Mouse (Mus musculus) midbrain, embryonic 14.5 days (tissue): ENCODE measurements around the gene Tnk2. TPM values are rescaled to one million over a fixed set of nuclear protein-coding genes. Genes with fewer than 3 reads are reported as not detected.

Experiments
- ATAC-seq: fragments of 200-750 bp; cut with Nextera tagmentation; 2 replicates; pipeline ENCODE4 v1.8.0; 2017; ENCODE audit warnings: moderate number of reproducible peaks, moderate library complexity; ENCODE audit not compliant: low FRiP score, low TSS enrichment
- DNase-seq: peaks from one replicate; pipeline ENCODE4 v3.0.0-alpha.2; 2015
- H3K27ac ChIP-seq: fragments of 300-500 bp; sonication (generic); replicated peaks from 2 replicates; pipeline ENCODE4 v1.5.1; 2014; ENCODE audit warnings: mild to moderate bottlenecking, low read depth, low read length, moderate library complexity
- H3K27me3 ChIP-seq: fragments of 300-500 bp; sonication (generic); 2 replicates; pipeline ENCODE4 v1.6.1; 2014; ENCODE audit warnings: low read length, control low read depth, mixed read lengths; ENCODE audit not compliant: control insufficient read depth, insufficient read depth
- H3K36me3 ChIP-seq: fragments of 300-500 bp; sonication (generic); 2 replicates; pipeline ENCODE4 v1.6.1; 2014; ENCODE audit warnings: low read length, control low read depth; ENCODE audit not compliant: control insufficient read depth, insufficient read depth
- H3K4me1 ChIP-seq: fragments of 300-500 bp; sonication (generic); 2 replicates; pipeline ENCODE4 v1.6.1; 2014; ENCODE audit warnings: mild to moderate bottlenecking, antibody characterized with exemption, low read length, control low read depth; ENCODE audit not compliant: control insufficient read depth, insufficient read depth
- H3K4me2 ChIP-seq: fragments of 300-500 bp; sonication (generic); 2 replicates; pipeline ENCODE4 v1.6.1; 2014; ENCODE audit warnings: mild to moderate bottlenecking, low read length, moderate library complexity
- H3K4me3 ChIP-seq: fragments of 300-500 bp; sonication (generic); replicated peaks from 2 replicates; pipeline ENCODE4 v1.5.1; 2014; ENCODE audit warnings: low read depth, low read length
- H3K9ac ChIP-seq: fragments of 300-500 bp; sonication (generic); replicated peaks from 2 replicates; pipeline ENCODE4 v1.6.1; 2014; ENCODE audit warnings: mild to moderate bottlenecking, low read length, moderate library complexity
- H3K9me3 ChIP-seq: fragments of 300-500 bp; sonication (generic); 2 replicates; pipeline ENCODE4 v1.6.1; 2016; ENCODE audit warnings: low read length, control low read depth, mixed read lengths; ENCODE audit not compliant: control insufficient read depth
- WGBS: fragments of 180-500 bp; shearing (Covaris S2); extraction: QIAGEN DNeasy Blood & Tissue Kit; methylation state at CpG from one replicate; pipeline ENCODE4 v1.1.7; 2014; 5-methylcytosine and 5-hydroxymethylcytosine counted together
- polyA plus RNA-seq: library from polyadenylated mRNA; unstranded; fragments of >200 nt; fragmentation: Nextera tagmentation; extraction: Ambion mirVana; gene quantifications from 2 replicates; pipeline ENCODE4 v1.2.1, GENCODE M21; 2014

Gene Tnk2
- polyA plus RNA-seq, 1 experiment from 2014 or later: 17.6 TPM

DNA sequence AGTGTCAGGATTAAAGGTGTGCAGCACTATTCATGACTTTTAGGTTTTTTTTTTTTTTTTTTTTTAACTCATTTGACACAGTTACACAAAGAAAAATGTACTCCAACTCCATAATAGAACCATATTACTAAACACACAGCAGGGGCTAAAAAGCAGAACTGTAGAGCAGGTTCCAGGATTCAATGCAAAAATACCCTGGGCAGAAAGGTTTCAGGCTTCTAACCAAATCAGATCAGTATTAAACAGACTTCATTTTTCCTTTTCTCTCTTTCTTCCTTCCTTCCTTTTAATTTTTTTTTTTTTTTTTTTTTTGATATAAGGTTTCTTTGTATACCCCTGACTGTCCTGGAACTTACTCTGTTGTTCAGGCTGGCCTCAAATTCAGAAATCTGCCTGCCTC is 6.8 kb downstream of the Tnk2 start:
- H3K4me2 ChIP-seq: no peak overlapping the region
- H3K36me3 ChIP-seq: no peaks in the 10 kb centered on the region
- H3K4me1 ChIP-seq: peaks cover 11% of the 10 kb centered on the region
- H3K27me3 ChIP-seq: no peaks in the 10 kb centered on the region
- ATAC-seq: no peak
- no peak overlapping the region for H3K27ac ChIP-seq
- no peak overlapping the region for H3K4me3 ChIP-seq
- no peak for DNase-seq
- H3K9ac ChIP-seq: no peak overlapping the region
- H3K9me3 ChIP-seq: no peaks in the 10 kb centered on the region

DNA sequence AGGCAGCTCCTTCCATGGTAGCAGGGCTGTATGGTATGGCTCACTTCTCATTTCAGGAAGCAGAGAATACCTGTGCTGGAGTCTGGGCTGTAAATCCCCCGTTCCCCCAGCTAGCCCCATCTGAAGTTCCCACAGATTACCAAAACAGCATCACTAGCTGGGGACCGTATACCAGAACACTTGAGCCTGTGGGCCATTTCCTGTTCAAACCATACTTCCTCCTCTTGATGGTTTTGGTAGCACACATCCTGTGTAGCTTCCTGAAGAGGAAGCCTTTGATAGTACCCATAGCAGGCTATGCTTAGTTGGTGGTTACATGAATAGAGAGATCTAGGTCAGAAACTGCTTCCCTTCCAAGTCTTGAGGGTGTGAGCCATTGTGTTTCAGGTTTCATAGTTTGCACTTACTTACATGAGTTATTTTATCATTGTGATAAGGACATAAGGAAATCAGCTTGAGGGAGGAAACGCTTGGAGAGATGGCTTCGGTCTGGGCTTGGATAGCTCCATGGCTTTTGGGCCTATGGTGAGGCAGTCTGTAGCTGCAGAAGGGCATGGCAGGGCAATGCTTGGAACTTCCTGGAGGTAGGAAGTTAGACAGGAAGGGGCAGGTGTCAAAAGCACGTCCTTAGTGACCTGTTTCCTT is 7.4 kb downstream of the Tnk2 start:
- H3K36me3 ChIP-seq: no peaks in the 10 kb centered on the region
- WGBS: 92% methylated on average over 5 of the region's 5 CpGs
- ATAC-seq (no peak), DNase-seq (no peak)
- H3K4me3 ChIP-seq: no peak overlapping the region
- no peak overlapping the region for H3K4me2 ChIP-seq
- H3K9me3 ChIP-seq: no peaks in the 10 kb centered on the region
- no peaks in the 10 kb centered on the region for H3K27me3 ChIP-seq
- no peak overlapping the region for H3K27ac ChIP-seq
- H3K9ac ChIP-seq: no peak overlapping the region
- H3K4me1 ChIP-seq: peaks cover 5% of the 10 kb centered on the region

DNA sequence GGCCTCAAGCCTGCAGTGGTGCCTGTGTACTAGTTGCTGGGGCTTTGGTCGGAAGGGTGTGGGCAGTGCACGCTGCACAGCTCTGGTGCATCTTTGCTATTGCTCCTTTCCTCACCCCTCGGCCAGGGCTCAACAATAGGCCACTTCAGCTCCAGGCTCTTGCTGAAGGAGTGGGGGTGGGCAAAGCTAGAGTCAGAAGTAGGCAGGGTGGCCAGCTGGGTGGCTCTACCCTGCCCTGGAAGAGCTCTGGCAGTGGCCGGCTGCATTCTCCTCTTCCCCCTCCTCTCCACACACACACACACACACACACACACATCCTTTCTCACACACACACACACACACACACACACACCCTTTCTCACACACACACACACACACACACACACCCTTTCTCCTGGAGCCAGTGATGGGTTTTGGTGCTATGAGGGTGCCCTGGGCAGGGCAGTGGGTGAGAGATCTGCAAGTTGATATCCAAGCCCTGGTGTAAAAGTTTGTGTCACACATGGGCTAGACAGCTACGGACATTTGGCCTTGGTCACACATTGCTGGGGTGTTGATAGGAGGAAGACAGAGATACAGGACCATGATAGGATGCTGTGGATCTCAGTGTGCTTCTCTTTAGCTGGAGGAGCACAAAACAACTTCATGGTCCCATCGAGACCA is 10.5 kb downstream of the Tnk2 start:
- Histone ChIP-seq H3K9me3 (no peaks in the 10 kb centered on the region), H3K36me3 (no peaks in the 10 kb centered on the region), H3K4me1 (peaks cover 9% of the 10 kb centered on the region; the same call in 1 of the 2 replicates), H3K9ac (no peak overlapping the region), H3K27me3 (no peaks in the 10 kb centered on the region), H3K4me2 (no peak overlapping the region), H3K27ac (no peak overlapping the region), H3K4me3 (no peak overlapping the region)
- DNase-seq (no peak), ATAC-seq (no peak)
- whole genome bisulfite sequencing: 85% methylated on average over 6 of the region's 6 CpGs

DNA sequence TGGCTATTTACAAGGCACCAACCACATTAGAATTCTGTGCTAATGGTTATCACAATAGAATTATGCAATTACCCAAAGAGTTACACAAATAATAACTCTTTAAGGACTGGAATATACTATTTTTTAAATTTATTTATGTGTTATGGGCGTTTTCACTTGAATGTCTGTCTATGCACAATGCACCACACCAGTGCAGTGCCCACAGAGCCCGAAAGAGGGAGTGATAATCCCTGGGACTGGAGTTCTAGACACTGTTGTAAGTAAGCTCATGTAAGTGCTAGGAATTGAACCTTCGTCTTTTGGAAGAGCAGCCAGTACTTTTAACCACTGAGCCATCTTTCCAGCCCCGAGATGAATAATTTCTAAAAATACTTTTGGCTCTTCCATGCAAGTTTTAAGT is 11.9 kb downstream of the Tnk2 start:
- 92% methylated on average over 4 of the region's 4 CpGs for WGBS
- no peak for DNase-seq

DNA sequence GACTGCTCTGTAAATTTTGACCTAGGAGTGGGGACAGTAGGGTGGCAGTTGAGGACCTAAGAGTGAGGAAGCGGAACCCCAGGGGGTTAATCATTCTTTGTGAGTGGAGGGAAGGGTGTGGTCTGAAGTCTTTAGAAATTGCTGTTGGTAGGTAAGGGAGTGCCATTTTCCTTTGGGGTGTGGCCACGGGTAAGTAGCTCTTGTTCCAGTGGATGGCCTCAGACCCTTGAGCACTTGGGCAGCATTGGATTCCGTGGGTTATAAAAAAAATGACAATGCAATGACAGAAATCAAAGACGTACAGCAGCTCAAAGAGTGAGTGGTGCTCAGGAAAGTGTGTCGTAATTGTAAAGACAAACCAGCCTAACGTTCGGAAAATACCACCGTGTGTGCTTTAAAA is 12.6 kb downstream of the Tnk2 start:
- H3K9me3 ChIP-seq: no peaks in the 10 kb centered on the region
- no peak overlapping the region for H3K4me2 ChIP-seq
- H3K27me3 ChIP-seq: no peaks in the 10 kb centered on the region
- ATAC-seq: no peak
- H3K36me3 ChIP-seq: no peaks in the 10 kb centered on the region
- no peak overlapping the region for H3K4me3 ChIP-seq
- H3K4me1 ChIP-seq: peaks cover 26% of the 10 kb centered on the region
- H3K27ac ChIP-seq: no peak overlapping the region
- no peak overlapping the region for H3K9ac ChIP-seq
- no peak for DNase-seq
- 87% methylated on average over 8 of the region's 8 CpGs for WGBS

More for the DNA sequence above, 11.9 kb downstream of the Tnk2 start:
- H3K4me2 ChIP-seq: no peak overlapping the region
- H3K4me1 ChIP-seq: peaks cover 18% of the 10 kb centered on the region
- no peaks in the 10 kb centered on the region for H3K9me3 ChIP-seq
- no peaks in the 10 kb centered on the region for H3K27me3 ChIP-seq
- H3K36me3 ChIP-seq: no peaks in the 10 kb centered on the region
- no peak overlapping the region for H3K4me3 ChIP-seq
- no peak overlapping the region for H3K9ac ChIP-seq
- ATAC-seq: no peak
- no peak overlapping the region for H3K27ac ChIP-seq

DNA sequence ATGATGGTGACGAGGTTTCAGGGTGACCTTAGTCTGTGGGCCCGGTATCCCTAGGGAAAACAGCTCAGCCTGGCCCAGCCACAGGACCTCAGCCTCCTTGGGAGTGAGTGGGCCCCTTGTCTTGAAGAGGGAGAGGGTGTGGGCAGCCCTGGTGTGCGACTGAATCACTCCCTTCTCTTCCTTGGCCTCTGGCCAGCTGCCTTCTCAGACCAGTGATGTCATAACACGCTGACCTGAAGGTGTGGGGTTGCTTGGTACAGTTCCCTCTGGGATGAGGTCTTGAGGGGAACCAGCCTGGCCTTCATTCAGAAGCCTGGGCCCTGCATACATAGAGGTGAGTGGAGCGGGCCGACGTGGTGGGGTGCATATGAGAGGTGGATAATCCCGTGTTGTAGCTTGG is 13.1 kb downstream of the Tnk2 start:
- Histone ChIP-seq H3K27me3 (no peaks in the 10 kb centered on the region), H3K4me1 (peaks cover 31% of the 10 kb centered on the region), H3K4me2 (no peak overlapping the region), H3K9me3 (no peaks in the 10 kb centered on the region), H3K36me3 (no peaks in the 10 kb centered on the region), H3K9ac (no peak overlapping the region), H3K27ac (no peak overlapping the region), H3K4me3 (no peak overlapping the region)
- no peak for ATAC-seq
- 85% methylated on average over 8 of the region's 8 CpGs for WGBS
- no peak for DNase-seq

DNA sequence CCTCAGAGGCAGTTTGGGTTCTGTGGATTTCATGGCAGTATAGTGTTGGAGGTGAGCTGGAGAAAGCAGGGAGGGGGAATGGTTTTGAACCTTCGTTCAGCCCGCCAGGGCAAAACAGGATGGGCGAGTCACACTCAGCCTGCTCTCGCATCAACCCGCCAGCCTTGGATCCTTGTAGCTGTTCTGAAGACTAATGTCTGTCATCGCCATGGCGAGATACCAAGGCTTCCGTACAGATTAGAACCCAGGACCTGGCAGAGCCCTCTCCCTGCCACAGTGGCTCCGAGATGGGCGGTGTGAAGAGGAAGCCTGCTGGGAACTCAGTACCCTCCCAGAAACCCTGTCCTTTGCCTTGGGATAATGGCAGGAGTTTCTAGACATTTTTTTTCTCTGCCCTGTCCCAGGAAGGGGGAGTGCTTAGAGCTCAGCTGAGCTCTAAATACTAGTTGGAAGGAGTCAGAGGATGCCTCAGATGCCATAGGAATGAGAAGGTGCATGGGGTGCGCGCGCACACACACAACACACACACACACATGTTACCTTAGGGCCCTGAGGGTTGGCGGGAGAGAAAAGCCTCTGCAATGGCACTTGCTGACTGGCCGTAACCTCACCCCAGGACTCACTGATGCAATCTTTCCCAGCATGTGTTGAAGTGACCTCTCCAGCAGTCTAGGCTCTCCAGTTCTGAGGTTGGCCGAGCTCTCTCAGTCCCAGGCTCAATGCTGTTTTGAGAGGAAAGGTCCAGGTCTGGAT is 14.0 kb downstream of the Tnk2 start:
- DNase-seq (no peak), ATAC-seq (no peak)
- Histone ChIP-seq H3K4me3 (no peak overlapping the region), H3K4me2 (no peak overlapping the region; the same call in 1 of the 2 replicates), H3K4me1 (peaks cover 40% of the 10 kb centered on the region), H3K9me3 (no peaks in the 10 kb centered on the region), H3K27me3 (no peaks in the 10 kb centered on the region), H3K9ac (no peak overlapping the region), H3K36me3 (no peaks in the 10 kb centered on the region), H3K27ac (no peak overlapping the region)
- 91% methylated on average over 16 of the region's 16 CpGs for WGBS

DNA sequence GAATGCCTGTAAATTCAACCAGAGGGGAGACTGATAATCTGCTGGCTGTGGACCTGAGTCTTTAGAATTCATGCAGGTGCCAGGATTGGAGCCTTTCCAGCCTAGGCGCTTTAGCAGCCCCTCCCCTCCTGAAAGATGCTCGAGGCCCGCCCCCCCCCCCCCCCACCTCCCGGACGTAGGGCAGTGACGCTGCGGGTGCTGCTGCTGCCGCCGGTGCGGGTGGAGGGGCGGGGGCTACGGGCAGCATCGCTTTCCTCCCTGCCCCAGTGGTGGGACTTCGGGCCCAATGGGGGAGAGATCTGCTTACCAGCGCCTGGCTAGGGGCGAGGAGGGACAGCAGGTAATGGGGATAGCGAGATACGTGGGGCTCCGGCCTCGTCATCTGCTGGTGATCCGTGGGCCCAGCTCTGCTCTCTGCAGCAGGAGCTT is 15.1 kb downstream of the Tnk2 start:
- H3K9me3 ChIP-seq: no peaks in the 10 kb centered on the region
- H3K9ac ChIP-seq: peak overlapping the region; percentile 59
- DNase-seq: peak; percentile 65
- H3K36me3 ChIP-seq: no peaks in the 10 kb centered on the region
- no peaks in the 10 kb centered on the region for H3K27me3 ChIP-seq
- peak overlapping the region; percentile 76 for H3K27ac ChIP-seq
- peak; percentile 34; the same call in 1 of the 2 replicates for ATAC-seq
- H3K4me3 ChIP-seq: peak overlapping the region; percentile 43
- 2% methylated on average over 16 of the region's 21 CpGs for WGBS
- H3K4me2 ChIP-seq: peak overlapping the region; percentile 67
- peaks cover 40% of the 10 kb centered on the region for H3K4me1 ChIP-seq
